31 mouse cellular contexts compared by ENCODE assay signal in genomic region chrY:90731593-90731955, GRCm38 (mm10). TPM values are rescaled to one million over a fixed set of nuclear protein-coding genes. Genes with fewer than 3 reads are reported as not detected.
DNase-seq lines count a peak whose midpoint lies in the region; ATAC-seq and TF ChIP-seq lines count a peak whose summit lies in the region.
"Not testable (repeated sequence)": the region's sequence is repeated elsewhere in the genome, so short reads cannot be mapped to it uniquely, and the experiment has no call there.
"Had no signal": no experiment of that assay in that cellular context is flagged by ENCODE, and none has a peak within 500 bp of the region (broad histone marks: within the 10 kb centered on the region; RNA-seq: fewer than 3 reads in every experiment).

No protein-coding gene starts in this region.

- DNase-seq in A20 (ENCODE audit: low read depth, low spot score) (peak; percentile 30), MEL (ENCODE audit: low read depth, low spot score) (peak; percentile 11), R1 (ENCODE audit: low read depth, low spot score) (peak; percentile 84)
- DNase-seq in forebrain, embryonic 14.5 days (ENCODE audit: low spot score), result not testable (repeated sequence)
- peak; percentile 5 for DNase-seq in lung, postnatal 0 days (ENCODE audit: low spot score)
- DNase-seq in retina, postnatal 1 day, result peak; percentile 4

- H3K36me3 ChIP-seq in ES-Bruce4 (ENCODE audit: control insufficient read depth, insufficient read depth, low read length, poor library complexity, severe bottlenecking), result peaks cover 48% of the 10 kb centered on the region
- H3K36me3 ChIP-seq in MEL (ENCODE audit: control insufficient read depth in 1 of 2, insufficient read depth in 2 of 2, low read length in 2 of 2); forebrain, embryonic 14.5 days (ENCODE audit: control insufficient read depth, insufficient read depth, low read length); lung, postnatal 0 days (ENCODE audit: insufficient read depth, low read length): not testable (repeated sequence)

- H3K4me1 ChIP-seq in ES-Bruce4 (ENCODE audit: control insufficient read depth, insufficient read depth, low read length); MEL (ENCODE audit: control insufficient read depth in 1 of 2, insufficient read depth in 2 of 2, low read length in 2 of 2); forebrain, embryonic 14.5 days (ENCODE audit: control insufficient read depth, insufficient read depth, low read length); lung, postnatal 0 days (ENCODE audit: insufficient read depth, low read depth, low read length): not testable (repeated sequence)

- H3K9ac ChIP-seq in ES-Bruce4 (ENCODE audit: low read depth, poor library complexity, severe bottlenecking); MEL (ENCODE audit: control insufficient read depth, low read depth, low read length, poor library complexity, severe bottlenecking); forebrain, embryonic 14.5 days (ENCODE audit: low read length); lung, postnatal 0 days (replicated peaks; ENCODE audit: low read depth): not testable (repeated sequence)

- not testable (repeated sequence) for H3K4me2 ChIP-seq in forebrain, embryonic 14.5 days (ENCODE audit: low read length); lung, postnatal 0 days (replicated peaks; ENCODE audit: low read depth, low read length)

- H3K27me3 ChIP-seq in ES-Bruce4 (ENCODE audit: control insufficient read depth, insufficient read depth, low read length, poor library complexity, severe bottlenecking); MEL (ENCODE audit: control insufficient read depth in 1 of 2, insufficient read depth in 2 of 2, low read length in 2 of 2); forebrain, embryonic 14.5 days (replicated peaks; ENCODE audit: control insufficient read depth, insufficient read depth, low read length); lung, postnatal 0 days (replicated peaks; ENCODE audit: insufficient read depth, low read length): not testable (repeated sequence)

- peaks cover 49% of the 10 kb centered on the region for H3K9me3 ChIP-seq in ES-Bruce4 (replicated peaks; ENCODE audit: control insufficient read depth, insufficient read depth, low read length, poor library complexity, severe bottlenecking)
- H3K9me3 ChIP-seq in MEL (replicated peaks; ENCODE audit: insufficient read depth, low read length); forebrain, embryonic 14.5 days (replicated peaks; ENCODE audit: control insufficient read depth, low read length); lung, postnatal 0 days (ENCODE audit: low read length): not testable (repeated sequence)

- TF ChIP-seq CTCF in ES-Bruce4 (IDR thresholded peaks at IDR 0.05; ENCODE audit: low read depth, low read length); MEL (IDR thresholded peaks at IDR 0.05 in 2 of 3, conservative IDR thresholded peaks at IDR 0.05 in 1 of 3; ENCODE audit: control insufficient read depth in 1 of 3, insufficient read depth in 1 of 3, low read depth in 2 of 3, low read length in 3 of 3, poor library complexity in 1 of 3, severe bottlenecking in 1 of 3); lung, postnatal 0 days (IDR thresholded peaks at IDR 0.05): not testable (repeated sequence)

- TF ChIP-seq RAD21 in MEL (IDR thresholded peaks at IDR 0.05; ENCODE audit: low read depth, low read length), result not testable (repeated sequence)

- WGBS in forebrain, embryonic 14.5 days, result 33% methylated on average over 1 of the region's 1 CpGs
- WGBS in lung, postnatal 0 days, result 59% methylated on average over 1 of the region's 1 CpGs

- H3K79me2 ChIP-seq in MEL (ENCODE audit: control insufficient read depth, insufficient read depth, low read length, poor library complexity), result not testable (repeated sequence)

- TF ChIP-seq POLR2A in ES-Bruce4 (IDR thresholded peaks at IDR 0.05; ENCODE audit: insufficient read depth, low read length); MEL (IDR thresholded peaks at IDR 0.05; ENCODE audit: control insufficient read depth in 1 of 2, insufficient read depth in 1 of 2, low read depth in 1 of 2, low read length in 2 of 2, poor library complexity in 1 of 2): not testable (repeated sequence)

- H3K4me3 ChIP-seq in ES-Bruce4 (ENCODE audit: low read depth, low read length); MEL (ENCODE audit: control insufficient read depth in 1 of 2, insufficient read depth in 1 of 2, low read depth in 2 of 2, low read length in 2 of 2); forebrain, embryonic 14.5 days (ENCODE audit: low read depth, low read length); lung, postnatal 0 days (ENCODE audit: low read depth, low read length): not testable (repeated sequence)

- peak; percentile 27 for ATAC-seq in forebrain, embryonic 14.5 days
- ATAC-seq in lung, postnatal 0 days, result not testable (repeated sequence)

- 0 out of 2 replicates have a peak overlapping the region, but pooled peaks have one; percentile 74 for H3K27ac ChIP-seq in ES-Bruce4 (ENCODE audit: insufficient read depth, low read length)
- H3K27ac ChIP-seq in MEL (ENCODE audit: control insufficient read depth, low read depth, low read length); forebrain, embryonic 14.5 days (ENCODE audit: low read depth, low read length); lung, postnatal 0 days (ENCODE audit: low read length): not testable (repeated sequence)

- TF ChIP-seq EP300 in ES-Bruce4 (IDR thresholded peaks at IDR 0.05; ENCODE audit: insufficient read depth, low read depth, low read length); MEL (IDR thresholded peaks at IDR 0.05; ENCODE audit: low read depth in 1 of 2, low read length in 2 of 2); lung, postnatal 0 days (IDR thresholded peaks at IDR 0.05): not testable (repeated sequence)

RNA-seq across cellular contexts. Expression of gene Gm21860, which starts 23.0 kb away (rescaled TPM):
- polyA plus RNA-seq in ES-Bruce4 (2011; ENCODE audit: insufficient read depth, insufficient read length, low read depth, missing spikeins) (not detected in 2 replicates), MEL (2012; ENCODE audit: insufficient read depth in 1 of 2, insufficient read length in 2 of 2, low read depth in 1 of 2, low replicate concordance in 2 of 2, missing spikeins in 1 of 2) (not detected)
- not detected in 2 replicates for total RNA-seq in MEL (2012; rRNA removed)
- polyA plus RNA-seq in forebrain, embryonic 14.5 days (2014; fragmentation: Nextera tagmentation; extraction: Ambion mirVana), result not detected in 2 replicates
- polyA plus RNA-seq in lung, postnatal 0 days (2015; fragmentation: Nextera tagmentation; extraction: Ambion mirVana), result not detected in 2 replicates
- total RNA-seq: adrenal gland, adult 8-10 months; adrenal gland, postnatal 25 days; forebrain, postnatal 0 days; G1E; gastrocnemius, adult 8-10 months; gastrocnemius, postnatal 25 days; heart, adult 18-20 months; heart, postnatal 10 days; heart, postnatal 36 days had no signal
- polyA plus RNA-seq: activated CD4-positive, CD25-positive, alpha-beta regulatory T cell, adult 4 months; C2C12; embryonic facial prominence, embryonic 11.5 days; embryonic facial prominence, embryonic 14.5 days; forebrain, embryonic 10.5 days; forebrain, embryonic 13.5 days; forebrain, postnatal 0 days; G1E; gonadal fat pad, adult 2 months; heart, embryonic 12.5 days; heart, embryonic 15.5 days; hindbrain, embryonic 10.5 days; hindbrain, embryonic 13.5 days; hindbrain, embryonic 16.5 days; inflammation-experienced regulatory T-cells, adult 6 months; intestine, embryonic 16.5 days; Patski had no signal

RNA-seq across cellular contexts. Expression of gene Gm47283, which starts 53.0 kb away (rescaled TPM):
- polyA plus RNA-seq in ES-Bruce4 (2011; ENCODE audit: insufficient read depth, insufficient read length, low read depth, missing spikeins), result not detected in 2 replicates
- total RNA-seq in MEL (2012; rRNA removed), result not detected in 2 replicates
- polyA plus RNA-seq in MEL (2012; ENCODE audit: insufficient read depth in 1 of 2, insufficient read length in 2 of 2, low read depth in 1 of 2, low replicate concordance in 2 of 2, missing spikeins in 1 of 2), result not detected
- not detected in 2 replicates for polyA plus RNA-seq in forebrain, embryonic 14.5 days (2014; fragmentation: Nextera tagmentation; extraction: Ambion mirVana)
- not detected in 2 replicates for polyA plus RNA-seq in lung, postnatal 0 days (2015; fragmentation: Nextera tagmentation; extraction: Ambion mirVana)
- total RNA-seq: adrenal gland, adult 8-10 months; adrenal gland, postnatal 25 days; forebrain, postnatal 0 days; G1E; gastrocnemius, adult 8-10 months; gastrocnemius, postnatal 25 days; heart, adult 18-20 months; heart, postnatal 10 days; heart, postnatal 36 days had no signal
- polyA plus RNA-seq: activated CD4-positive, CD25-positive, alpha-beta regulatory T cell, adult 4 months; C2C12; embryonic facial prominence, embryonic 11.5 days; embryonic facial prominence, embryonic 14.5 days; forebrain, embryonic 10.5 days; forebrain, embryonic 13.5 days; forebrain, postnatal 0 days; G1E; gonadal fat pad, adult 2 months; heart, embryonic 12.5 days; heart, embryonic 15.5 days; hindbrain, embryonic 10.5 days; hindbrain, embryonic 13.5 days; hindbrain, embryonic 16.5 days; inflammation-experienced regulatory T-cells, adult 6 months; intestine, embryonic 16.5 days; Patski had no signal
